Mouse (Mus musculus): ENCODE measurements at regions not wholly inside any gene's neighbourhood (a gene's known extent, or its start where the extent isn't known, plus 50 kb on each side); places are given as distances from the start of the nearest gene placed in this dataset.
"Not testable (repeated sequence)": the region's sequence is repeated elsewhere in the genome, so short reads cannot be mapped to it uniquely, and the experiment has no call there.

DNA sequence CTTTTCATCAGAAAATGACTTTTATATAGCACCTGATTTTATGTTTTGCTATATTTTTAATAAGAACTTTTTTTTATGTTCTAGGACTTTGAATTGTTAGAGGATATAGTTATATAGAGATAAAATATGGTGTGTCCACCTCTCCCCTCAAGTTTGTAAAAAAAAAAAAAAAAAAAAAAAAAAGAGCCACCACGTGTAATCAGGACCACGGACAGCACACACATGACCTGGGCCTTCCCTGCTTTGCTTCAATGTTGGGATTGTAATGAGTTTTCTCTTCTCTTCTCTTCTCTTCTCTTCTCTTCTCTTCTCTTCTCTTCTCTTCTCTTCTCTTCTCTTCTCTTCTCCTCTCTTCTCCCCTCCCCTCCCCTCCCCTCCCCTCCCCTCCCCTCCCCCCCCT lies 78.5 kb downstream of the 1700010I14Rik start:
- DNase-seq (ENCODE audit: low spot score); intact Hi-C loops (cut with DNase I): not testable (repeated sequence)

DNA sequence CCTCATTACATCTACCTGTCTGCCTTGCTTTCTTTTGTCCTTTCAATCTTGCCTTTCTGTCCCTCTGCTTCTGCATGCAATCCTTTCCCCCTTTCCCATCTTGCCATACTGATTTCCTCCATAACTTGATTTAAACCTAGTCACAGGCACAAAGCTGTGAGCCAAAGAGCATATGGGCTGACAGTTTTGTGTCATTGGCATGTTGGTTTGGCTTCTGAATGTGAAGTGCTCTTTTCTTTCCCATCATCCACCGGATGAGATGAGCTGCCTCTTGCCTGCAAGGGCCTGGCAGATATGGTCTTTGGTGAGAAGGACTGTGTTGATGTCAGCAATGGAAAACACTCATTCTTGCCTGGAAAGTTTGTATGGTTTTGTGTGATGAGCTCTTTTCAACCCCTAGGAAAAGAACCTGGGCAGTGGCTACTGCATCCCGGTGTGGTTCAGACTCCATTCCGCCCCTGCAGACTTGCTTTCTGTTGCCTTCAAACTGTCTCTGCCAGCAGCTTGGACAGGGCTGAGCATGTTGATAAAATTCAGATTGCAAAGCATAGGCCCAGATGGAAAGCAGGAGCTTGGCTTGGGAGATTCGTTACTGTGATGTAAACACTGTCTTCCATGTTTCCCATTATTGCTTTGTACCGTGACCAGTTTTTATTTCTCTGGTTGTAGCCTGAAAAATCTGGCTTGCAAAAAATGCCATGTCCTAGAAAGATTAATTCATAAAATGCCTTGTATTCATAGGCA lies 80.9 kb downstream of the 1700010I14Rik start:
- intact Hi-C loops (cut with DNase I), result no loop called here
- DNase-seq (ENCODE audit: low spot score), result no peak

DNA sequence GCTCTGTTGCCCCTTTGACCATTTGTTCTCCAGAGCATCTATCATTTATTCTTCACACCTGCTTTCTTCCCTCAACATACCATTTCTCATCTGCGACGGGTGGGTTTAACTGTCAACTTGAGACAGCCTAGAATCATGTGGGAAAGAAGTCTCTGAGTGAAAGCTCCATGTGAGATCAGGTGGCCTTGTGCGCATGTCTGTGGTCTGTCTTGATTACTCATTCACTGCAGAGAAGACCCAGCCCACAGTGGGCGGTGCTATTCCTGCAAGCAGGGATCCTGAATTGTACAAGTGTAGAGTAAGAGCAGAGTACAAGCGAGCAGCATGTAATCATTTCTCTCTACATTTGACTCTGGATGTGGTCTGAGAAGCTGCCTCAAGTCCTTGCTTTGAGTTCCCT lies 95.5 kb downstream of the 1700010I14Rik start:
- no peak for DNase-seq (ENCODE audit: low spot score)
- intact Hi-C loops (cut with DNase I), result no loop called here

DNA sequence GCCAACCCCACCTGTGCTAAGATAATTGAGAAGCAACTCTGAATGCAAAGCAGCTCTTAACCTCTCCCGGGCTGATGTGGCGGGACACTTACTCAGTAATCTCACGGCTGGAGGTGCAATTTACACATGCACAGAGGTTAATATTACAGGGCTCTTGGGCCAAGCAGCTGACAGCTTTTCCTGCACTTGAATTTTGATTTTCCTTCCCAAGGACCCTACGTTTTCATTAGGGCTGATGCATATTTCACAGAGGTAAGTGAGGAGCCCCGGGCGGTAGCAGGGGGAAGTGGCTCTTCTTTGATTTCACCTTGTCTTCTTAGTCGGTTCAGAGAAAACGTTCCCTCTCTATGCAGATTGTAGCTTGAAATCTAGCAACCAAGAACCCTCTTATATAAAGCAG lies 139.7 kb downstream of the 1700010I14Rik start:
- intact Hi-C loops (cut with DNase I), result no loop called here

DNA sequence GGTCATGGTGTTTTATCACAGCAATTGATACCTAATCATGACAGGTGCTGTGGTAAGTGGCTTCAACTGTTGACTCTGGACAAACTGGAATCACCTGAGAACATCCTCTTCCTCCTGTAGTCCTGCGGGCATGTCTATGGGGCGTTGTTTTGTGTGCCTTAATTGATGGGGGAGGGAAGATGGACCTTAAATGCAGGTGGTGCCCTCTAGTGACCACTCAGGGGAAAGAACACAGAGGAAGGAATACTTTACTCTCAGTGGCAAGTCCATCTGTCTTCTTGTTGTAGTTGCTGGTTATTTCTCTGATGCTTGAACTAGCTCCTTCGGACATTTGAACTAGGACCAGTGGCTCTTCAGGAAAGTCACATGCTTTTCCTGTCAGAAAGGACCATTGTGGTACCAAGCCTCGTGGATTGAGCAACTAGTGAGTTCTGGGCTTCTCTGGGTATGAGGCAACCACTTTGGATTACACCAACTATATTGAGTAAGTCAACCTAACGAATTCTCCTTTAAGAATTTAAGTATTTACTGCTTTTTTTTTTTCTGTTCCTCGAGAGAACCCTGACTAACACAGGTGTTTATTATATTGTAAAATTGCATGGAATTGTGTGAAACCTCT lies 157.6 kb downstream of the 1700010I14Rik start:
- intact Hi-C loops (cut with DNase I), result loop anchor here (5.0 kb wide), 1 partner anchor 113 kb away; no protein-coding TSS in a partner anchor
- no peak for DNase-seq (ENCODE audit: low spot score)

More for the DNA sequence above, 139.7 kb downstream of the 1700010I14Rik start:
- DNase-seq (ENCODE audit: low spot score), result no peak

DNA sequence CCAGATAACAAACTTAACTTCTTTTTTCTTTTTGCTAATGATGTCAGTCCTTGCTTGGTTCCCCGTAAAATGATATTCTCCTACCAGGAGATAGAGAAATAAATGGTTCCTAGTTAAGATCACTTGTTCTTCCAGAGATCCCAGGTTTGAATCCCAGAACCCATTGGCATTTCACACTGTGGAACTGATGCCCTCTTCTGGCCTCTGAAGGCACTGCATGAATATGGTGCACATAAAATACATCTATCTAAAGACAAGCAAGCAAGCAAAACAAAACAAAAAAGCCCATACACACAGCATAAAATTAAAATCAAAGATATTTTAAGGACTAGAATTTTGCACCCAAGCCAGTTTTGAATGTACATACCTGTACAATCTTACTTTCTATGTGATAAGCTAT lies 162.5 kb downstream of the 1700010I14Rik start:
- intact Hi-C loops (cut with DNase I), result no loop called here

DNA sequence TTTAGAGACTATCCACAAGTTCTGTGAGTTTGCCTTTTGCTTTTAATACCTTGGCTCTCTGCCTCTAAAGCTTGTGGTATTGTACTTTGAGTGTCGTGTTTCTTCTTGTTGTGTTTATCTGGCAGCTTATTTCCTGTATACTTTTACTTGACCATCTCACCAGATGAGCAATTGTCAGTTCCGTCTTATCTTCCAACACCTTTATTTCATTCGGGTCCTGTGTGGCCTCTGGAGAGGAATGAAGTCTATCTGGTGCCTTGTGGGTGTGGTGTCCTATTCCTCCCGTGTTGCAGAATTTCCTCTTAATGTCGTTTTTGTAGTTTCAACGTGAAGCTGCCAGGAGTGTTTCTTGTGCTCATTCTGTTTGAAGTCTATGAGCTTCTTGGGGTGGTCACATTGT lies 174.0 kb downstream of the 1700010I14Rik start:
- intact Hi-C loops (cut with DNase I), result no loop called here
- DNase-seq (ENCODE audit: low spot score), result no peak

More for the DNA sequence above, 162.5 kb downstream of the 1700010I14Rik start:
- DNase-seq (ENCODE audit: low spot score), result no peak

DNA sequence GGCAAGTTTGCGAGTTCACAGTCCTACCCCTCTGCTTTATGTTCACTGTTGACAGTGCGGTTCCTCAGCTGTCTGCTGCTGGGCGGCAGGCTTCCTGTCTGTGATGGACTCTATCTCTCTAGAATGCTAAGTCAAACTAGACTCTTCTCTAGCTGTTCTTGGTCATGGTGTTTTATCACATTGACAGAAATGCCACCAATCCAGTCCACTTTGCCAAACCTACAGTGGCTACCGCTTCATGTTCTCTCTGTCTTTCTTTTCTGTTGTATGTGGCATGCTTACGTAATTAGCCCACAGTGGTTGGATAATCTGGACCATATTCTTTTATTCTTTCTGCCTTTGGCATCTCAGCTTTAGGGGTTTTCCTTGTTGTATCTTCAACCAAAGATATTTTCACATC lies 174.5 kb downstream of the 1700010I14Rik start:
- no peak for DNase-seq (ENCODE audit: low spot score)
- intact Hi-C loops (cut with DNase I), result no loop called here

DNA sequence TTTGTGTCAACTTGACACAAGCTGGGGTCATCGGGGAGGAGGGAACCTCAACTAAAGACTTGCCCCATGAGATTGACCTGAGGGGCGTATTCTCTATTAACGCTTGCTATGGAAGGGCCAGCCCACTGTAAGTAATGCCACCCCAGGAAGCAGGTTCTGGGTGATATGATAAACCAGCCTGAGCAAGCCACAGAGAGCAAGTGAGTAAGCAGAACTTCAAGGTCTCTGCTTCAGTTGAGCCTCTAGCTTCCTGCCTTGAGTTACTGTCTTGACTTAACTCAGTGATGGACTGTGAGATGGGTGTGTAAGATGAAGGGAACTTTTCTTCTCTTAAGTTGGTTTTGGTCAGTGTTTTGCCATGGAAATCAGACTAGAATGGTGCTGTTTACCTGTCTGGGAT lies 175.2 kb downstream of the 1700010I14Rik start:
- DNase-seq (ENCODE audit: low spot score), result no peak
- intact Hi-C loops (cut with DNase I), result no loop called here

DNA sequence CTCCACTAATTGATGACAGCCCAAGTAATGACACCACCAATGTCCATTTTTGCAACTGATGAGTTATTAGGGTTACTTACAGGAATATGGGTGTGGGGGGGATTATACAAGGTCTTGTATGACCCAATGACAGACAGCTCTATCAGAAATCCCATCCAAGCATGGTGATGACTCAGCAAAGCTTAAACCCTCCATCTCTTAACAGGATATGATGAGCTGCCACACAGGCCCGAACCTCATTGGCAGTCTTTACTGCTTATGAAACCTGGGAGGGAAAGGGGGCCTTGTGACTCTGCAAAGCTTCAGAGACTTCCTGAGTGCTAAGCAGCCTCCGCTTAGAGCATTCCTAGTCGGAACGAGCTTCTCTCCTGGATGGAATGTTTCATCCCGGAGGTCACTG lies 176.4 kb downstream of the 1700010I14Rik start:
- DNase-seq (ENCODE audit: low spot score), result no peak
- intact Hi-C loops (cut with DNase I), result no loop called here

DNA sequence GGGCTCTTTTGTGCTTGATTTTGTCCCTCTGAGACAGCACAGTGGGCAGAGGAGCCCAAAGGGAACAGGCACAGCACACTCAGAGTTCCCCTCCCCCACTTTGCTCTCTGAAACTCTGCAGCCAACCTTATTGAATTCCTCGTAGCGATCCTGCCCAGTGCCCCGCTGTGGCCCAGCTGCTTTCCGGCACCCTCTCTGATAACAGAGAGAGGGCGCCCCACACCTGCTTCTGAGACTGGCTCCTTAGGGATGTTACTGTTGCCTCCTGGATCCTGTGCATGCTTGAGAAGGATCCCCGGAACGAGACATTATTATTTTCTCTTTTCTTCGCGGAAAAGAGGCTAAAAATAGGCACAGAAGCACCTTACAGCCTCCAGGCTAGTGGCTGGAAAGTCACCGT lies 179.0 kb downstream of the 1700010I14Rik start:
- DNase-seq (ENCODE audit: low spot score), result no peak
- intact Hi-C loops (cut with DNase I), result loop anchor here (5.0 kb wide), 4 partner anchors 135 to 1900 kb away; no protein-coding TSS in a partner anchor

DNA sequence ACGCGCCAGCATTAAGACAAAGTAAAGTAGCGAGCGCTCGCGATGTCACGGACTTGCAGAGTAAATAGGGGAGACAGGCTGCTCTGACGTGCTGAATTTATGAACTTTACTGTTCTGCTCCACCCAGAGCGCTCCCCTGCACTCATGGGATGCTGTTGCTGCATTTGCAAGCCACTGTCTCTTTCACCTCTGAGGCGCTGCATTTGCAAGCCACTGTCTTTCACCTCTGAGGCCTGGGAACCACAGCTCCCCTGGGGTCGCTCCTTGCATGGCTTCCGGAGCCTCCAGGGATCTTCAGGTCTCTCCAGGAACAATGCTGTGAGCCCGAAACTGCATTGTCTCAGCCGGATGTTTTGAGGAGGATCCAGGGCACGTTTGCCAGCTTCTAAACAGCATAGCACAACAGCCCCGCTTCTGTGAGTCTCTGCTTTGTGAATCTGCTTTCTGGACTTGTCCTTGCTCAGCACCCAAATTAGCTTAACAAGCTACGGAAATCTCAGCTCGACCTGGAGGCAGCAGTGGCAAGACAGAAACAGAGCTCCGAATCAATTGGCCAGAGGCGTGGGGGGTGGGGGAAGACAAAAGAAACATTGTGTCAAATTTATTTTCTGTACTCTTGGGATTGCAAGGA lies 179.6 kb downstream of the 1700010I14Rik start:
- no peak for DNase-seq (ENCODE audit: low spot score)
- intact Hi-C loops (cut with DNase I), result loop anchor here (2.0 to 5.0 kb wide), 5 partner anchors 135 to 1900 kb away; no protein-coding TSS in a partner anchor

DNA sequence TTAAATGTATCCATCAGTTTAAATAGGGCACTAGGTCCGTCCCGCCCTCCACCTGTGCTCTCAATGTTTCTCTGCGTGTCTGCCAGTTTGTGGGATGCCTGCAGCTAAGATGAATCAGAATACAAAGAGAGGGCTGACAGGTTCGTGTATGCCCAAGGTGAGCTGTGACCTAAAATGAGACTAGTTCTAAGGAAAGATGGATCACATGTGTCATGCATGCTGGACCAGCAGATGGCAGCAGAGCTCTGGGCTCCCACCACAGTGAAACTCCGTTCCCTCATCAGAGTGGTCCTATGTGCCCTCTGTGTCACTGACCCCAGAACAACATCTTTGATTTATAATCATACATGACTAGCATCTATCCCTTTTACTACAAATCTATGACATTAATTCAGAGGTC lies 180.3 kb downstream of the 1700010I14Rik start:
- peak; percentile 14 for DNase-seq (ENCODE audit: low spot score)
- intact Hi-C loops (cut with DNase I), result loop anchor here (2.0 to 5.0 kb wide), 5 partner anchors 136 to 1899 kb away; no protein-coding TSS in a partner anchor

DNA sequence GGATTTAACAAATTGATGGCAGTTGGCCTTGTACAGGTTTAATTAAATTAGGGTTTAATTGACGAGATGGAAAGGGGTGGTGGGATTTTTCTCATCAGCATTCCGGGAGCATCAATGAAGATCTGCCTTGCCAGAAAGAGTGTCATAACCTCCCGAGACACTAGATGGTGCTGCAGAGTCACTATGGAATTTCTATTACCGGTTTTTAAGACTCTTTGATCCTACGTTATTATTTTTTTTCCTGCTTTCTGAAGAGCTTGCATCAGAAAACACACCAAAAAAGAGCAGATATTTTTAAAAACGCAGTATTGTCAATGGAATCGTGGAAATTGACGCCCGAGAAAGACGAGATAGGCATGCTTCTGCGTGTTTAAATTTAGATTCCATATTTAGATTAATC lies 181.2 kb downstream of the 1700010I14Rik start:
- intact Hi-C loops (cut with DNase I), result loop anchor here (2.0 to 5.0 kb wide), 5 partner anchors 137 to 1898 kb away; no protein-coding TSS in a partner anchor
- no peak for DNase-seq (ENCODE audit: low spot score)

DNA sequence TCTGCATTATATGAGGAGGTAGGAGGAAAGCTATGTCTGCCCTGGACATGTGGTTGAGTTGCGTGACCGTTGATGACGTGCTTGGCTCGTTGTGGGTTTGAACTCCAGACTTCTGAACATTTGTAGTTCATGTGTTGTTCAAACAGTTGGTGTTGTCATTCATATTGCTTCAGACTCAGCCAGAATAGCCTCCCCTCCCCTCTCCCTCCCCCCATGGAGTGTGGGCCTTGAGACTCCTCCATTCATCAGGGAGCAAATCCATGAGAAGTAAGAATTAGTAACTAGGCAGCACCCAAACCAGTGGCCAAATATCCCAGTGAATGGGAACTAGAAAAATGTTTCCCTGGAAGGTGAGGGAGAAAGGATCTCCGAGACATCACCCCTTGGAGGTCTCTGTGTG lies 209.0 kb downstream of the 1700010I14Rik start:
- no peak for DNase-seq (ENCODE audit: low spot score)
- intact Hi-C loops (cut with DNase I), result no loop called here

DNA sequence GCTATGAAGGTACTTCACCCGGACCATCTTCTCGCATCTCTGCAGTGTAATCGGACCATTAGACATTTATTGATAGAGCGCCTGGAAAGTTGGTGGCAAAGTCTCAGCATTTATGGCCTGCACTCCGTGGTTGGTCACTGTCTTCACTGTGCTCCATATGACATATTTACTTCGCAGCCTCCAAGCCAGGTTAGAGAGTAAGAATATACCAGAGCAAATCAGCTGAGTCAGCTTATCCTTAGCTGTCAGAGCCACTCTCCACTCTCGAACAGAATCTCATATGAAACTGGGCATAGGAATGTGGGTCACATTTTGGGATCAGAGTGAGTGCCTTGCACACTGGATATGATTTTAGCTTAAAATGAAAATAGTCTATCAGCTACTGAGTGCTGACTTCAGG lies 212.3 kb downstream of the 1700010I14Rik start:
- DNase-seq (ENCODE audit: low spot score), result no peak
- intact Hi-C loops (cut with DNase I), result no loop called here

DNA sequence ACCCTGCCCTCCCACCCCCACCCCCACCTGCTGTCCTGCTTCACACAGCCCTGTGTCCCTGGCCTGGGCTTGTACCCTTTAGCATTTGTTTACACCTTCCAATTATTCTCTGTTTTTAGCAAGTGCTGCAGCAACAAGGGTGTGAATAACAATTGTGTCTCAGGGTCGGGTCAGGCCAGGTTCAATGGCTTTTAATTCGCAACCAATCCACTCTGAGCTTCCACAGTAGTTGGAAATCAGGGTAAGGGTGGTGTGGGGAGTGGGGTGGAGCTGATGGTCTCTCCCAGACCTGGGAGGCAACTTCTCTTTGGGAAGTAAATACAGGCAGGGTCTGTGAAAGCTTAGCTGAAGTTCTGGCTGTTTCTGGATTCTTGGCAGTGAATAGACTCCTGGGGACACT lies 214.4 kb downstream of the 1700010I14Rik start:
- no peak for DNase-seq (ENCODE audit: low spot score)
- intact Hi-C loops (cut with DNase I), result no loop called here

DNA sequence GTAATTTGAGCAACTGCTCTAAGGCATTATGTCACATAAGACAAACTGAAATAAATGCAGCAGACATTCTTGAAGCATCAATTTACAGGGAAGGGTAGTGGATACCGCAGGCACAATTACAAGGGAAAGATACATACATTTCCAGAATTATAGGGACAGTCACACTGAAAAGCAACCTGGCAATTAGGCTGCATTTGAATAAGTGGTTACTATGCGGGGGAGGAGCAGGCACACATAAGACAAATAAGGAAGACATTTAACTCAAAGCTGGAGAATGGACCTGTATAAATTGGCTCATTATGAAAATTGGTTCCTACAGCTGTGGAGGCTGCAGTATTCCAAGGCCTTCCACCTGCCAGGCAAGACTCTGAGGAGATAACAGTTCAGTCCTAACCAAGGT lies 211.2 kb upstream of the Gm17728 start:
- intact Hi-C loops (cut with DNase I), result no loop called here
- DNase-seq (ENCODE audit: low spot score), result no peak

DNA sequence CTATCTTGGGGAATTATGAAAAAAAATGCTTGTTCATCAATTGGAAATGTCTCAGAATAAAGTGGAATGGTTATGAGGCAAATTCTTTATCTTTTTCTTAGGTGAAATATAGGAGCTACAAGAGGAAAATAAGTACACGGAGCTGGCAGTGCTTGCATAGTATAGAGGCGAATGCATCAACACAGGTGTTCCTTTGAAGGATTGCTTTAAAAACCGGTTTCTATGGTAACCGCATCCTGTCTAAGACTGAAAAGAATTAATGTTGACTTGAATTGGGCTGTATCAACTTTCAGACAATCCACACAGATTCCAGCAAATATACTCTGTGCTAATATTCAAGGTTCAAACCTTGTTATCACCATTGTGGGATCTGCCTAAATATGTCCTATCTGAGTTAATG lies 198.8 kb upstream of the Gm17728 start:
- intact Hi-C loops (cut with DNase I), result no loop called here
- no peak for DNase-seq (ENCODE audit: low spot score)

DNA sequence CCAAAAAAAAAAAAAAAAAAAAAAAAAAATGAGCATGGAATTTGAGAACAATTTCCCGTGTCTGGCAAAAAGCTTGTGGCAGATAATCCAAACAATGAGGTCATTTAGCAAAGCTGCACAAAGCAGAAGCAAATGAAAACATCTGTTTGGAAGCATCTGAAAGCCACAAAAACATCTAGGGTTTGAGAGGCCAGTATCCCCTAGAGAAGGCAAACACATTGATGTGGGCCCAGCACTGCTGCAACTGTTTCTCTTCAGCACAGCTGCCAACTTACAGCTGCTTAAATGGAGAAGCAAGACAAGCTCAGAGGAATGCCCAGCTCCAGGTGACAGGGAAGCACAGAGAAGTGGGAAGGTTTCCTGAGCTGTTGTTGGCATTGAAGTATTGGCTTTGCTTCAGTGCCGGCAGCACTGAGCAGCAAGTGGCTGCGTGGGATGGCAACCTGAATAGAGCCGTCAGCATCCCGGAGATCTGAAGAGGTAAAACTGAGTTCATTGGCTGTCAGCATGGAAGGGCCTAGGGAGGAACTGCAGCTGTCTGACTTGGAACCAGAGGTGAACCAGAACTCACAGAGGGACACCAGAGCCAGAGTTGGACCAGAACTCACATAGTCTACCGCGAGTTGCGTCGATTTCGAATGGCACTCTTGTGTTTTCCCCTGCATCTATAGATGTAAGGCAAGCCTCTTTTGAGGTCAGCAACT lies 193.8 kb upstream of the Gm17728 start:
- peak; percentile 24 for DNase-seq (ENCODE audit: low spot score)
- intact Hi-C loops (cut with DNase I), result no loop called here
